Mouse (Mus musculus) cerebellum, postnatal 36 days (tissue): Measurements from ENCODE around the gene Ppp4c.

Source experiments
- DNase-seq, 2 experiments: peaks; one replicate each; pipeline ENCODE4 v3.0.0; 2021 to 2022; ENCODE audit warnings: mixed read lengths in 2 of 2

Ppp4c gene

DNA sequence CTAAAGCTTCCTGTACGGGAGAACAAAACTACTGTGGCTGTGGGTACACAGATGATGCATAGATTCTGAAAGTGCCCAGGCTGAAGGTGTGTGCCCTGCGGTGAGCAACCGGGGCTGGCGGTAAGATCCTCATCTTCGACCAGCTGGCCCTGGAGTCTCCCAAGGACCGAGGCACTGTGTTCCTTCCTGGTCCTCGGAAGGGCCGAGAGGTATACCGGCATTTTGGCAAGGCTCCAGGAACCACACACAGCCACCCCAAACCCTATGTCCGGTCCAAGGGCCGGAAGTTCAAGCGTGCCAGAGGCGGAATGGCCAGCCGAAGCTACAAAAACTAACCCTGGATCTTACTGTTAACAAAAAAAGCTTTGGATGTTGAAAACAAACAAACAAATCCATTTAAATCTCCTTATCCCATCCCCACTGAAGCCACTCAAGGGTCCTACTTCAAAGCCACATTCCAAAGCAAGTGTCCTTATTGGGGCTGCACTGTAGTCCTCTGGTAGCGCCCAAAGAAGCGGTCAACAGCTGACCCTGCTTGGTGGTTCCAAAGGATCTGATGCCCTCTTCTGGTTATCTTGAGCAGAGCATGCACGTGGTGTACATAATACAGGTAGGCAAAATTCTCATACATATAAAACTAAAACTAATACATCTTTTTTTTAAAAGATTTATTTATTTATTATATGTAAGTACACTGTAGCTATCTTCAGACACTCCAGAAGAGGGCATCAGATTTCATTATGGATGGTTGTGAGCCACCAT lies 42.5 kb downstream of the Ppp4c start:
- no peak for DNase-seq

DNA sequence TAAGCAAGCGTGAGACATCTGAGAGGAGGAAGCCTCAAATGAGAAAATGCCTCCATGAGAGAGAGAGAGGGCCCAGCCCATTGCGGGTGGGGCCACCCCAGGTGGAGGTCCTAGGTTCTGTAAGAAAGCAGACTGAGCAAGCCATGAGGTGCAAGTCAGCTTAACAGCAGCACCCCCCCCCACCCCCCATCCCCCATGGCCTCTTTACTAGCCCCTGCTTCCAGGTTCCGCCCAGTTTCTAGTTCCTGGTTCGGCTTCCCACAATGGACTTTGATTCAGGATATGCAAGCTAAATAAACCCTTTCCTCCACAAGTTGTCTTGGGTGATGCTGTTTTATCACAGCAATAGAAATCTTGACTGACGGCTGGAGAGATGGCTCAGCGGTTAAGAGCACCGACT lies 43.5 kb downstream of the Ppp4c start:
- DNase-seq = no peak

DNA sequence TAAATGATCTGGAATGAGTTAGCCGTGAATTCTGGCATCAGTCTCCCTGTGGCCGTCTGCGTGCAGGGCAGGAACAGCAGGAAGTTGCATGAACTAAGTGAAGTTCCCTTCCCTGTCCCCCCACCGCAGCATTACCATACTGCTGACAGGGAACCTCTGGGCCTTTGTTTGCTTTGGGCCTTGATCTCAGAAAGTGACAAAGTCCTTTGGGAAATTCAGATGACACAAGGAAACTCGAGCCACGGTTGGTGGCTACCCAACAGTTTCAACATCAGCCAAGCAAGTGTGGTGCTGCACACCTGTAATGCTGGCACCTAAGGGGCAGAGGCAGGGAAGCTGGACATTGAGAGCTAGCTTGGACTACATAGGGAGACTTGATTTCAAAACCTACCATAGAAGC lies 45.5 kb downstream of the Ppp4c start:
- no peak for DNase-seq

DNA sequence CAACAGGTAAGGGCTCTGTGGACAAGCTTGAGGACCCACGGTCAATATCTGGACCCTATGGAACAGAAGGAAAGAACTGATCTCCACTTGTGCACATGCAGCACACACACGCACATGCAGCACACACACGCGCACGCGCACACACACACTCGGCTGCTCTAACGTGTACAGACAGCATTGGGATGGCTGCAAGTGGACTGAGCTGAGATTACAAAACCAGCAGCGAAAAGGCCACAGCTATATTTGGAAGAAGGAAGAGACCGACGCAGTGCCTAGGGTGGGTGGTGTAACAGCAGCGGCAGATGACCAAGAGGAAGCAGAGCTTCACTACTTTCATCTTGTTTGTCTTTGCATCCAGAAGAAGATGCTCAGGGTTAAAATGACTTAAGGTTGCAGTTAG lies 46.2 kb downstream of the Ppp4c start:
- no peak for DNase-seq

DNA sequence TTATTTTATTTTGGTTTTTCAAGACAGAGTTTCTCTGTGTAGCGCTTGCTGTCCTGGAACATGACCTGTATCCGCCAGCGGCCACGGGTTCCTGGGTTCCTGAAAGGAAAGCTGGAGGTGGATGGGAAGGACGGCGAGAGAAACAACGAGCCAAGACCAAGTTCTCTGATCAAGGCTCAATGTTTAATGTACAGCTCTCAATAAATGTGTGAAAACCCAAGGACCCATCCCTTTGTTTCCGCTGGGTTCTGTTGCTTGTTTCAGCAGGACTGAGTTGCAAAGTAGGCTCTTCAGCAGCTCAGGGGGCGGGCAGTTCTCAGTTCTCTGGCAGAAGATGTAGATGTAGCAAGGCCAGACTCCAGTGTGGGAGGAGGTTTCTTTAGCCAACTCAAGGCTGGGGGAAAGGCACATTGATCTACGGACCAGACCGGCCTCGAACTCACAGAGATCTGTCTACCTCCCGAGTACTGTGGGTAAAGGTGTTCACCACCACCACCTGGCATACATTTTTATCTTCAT lies 50.3 kb downstream of the Ppp4c start:
- no peak for DNase-seq

DNA sequence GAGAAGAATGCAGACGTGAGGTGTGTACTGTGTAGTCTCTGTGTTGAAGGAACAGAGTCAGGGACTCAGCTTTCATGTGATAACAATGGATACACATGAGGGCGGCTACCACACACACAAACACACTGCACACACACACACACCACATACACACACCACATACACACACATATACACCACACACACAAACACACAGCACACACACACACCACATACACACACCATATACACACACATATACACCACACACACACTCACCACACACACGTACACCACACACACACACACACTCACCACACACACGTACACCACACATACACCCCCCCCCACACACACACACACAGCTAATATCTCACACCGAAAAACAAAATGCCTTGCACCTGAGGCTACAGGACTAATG lies 50.8 kb downstream of the Ppp4c start:
- no peak for DNase-seq

DNA sequence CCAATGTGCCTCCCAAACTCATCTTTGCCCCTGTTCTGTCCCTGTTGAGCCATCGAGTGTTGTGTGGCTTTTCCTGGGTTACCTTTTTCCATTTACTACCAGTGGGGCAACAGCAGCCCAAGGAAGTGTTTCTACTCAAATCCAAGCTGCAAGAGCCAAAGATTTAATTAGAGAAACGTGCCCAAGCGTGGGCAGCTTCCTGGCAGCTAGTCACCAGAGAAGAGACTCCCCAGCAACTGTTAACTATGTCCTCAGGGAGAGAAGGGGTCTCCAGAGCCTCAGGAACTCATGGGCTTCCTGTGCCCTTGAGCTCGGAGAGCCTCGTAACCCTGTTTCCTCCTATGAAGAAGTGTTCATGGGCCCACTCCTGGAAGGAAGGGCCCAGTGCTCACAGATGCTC lies 51.3 kb downstream of the Ppp4c start:
- no peak for DNase-seq

DNA sequence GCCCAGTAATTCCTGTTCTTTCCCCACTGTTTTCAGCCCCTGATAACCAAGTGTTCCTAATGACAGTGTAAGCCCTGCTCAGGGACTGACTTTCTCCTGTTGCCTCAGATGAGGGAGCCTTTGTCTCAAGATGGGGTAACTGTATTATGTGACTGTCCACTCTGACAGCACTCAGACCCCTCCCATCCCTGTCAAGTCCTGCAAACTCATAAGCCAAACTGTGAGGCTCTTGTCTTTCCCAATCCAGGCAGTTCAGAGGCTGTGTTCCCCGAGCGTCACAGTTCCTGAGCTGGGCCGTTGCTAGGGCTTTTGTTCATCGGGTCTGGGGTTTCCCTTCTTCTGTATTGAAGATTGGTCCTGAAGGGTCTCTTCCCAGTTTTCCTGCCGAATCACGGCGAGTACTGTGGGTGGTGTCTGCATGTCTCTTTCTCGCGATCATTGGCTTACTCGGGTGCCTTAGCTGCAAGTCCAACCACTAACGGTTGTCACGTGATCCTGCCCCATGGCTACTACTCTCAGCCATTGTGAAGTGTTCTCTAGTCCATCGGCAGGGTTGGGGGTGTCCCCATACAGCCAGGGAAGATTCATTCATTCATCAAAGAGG lies 52.1 kb downstream of the Ppp4c start:
- DNase-seq = no peak

DNA sequence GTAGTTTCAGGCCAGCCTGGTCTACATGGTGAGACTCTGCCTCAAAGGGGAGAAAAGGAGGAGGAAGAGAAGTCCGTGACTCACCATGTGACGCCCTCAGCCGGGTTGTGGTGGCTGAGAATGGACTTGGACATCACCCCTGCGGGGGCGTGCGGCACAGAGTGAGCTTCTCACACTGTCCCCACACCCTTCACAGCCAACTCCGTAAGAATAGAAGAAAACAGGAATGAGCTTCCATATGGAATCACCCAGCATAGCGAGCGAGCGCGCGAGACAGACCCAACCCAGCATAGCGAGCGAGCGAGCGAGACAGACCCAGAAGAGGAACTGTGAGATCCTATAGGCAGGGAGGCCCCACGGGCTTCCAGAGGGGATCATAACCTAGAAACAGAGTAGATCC lies 52.7 kb downstream of the Ppp4c start:
- DNase-seq = no peak

DNA sequence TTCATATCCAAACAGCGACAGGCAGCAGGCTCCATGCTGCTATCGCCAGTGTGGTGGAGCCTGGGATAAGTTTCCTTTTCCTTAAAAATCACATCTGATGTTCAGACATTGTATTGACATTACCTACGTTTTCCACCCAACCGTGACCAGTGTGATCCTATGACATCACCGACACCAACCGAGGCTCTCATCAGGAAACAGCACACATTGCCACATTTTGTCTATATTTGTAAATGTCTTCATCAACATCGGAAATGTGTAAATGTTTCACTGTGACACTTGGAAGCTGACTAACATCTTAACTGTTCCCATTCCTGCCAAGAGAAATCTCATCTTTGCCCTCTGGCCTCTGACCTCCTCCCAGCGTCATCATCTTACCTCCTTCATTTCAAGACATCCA lies 56.2 kb downstream of the Ppp4c start:
- DNase-seq = no peak
